Mouse (Mus musculus) cortical plate, adult 2 months (tissue): ENCODE results near the gene Pip5kl1.

ENCODE experiments used
- CTCF ChIP-seq: fragments of 200-500 bp; IDR thresholded peaks from 2 replicates; pipeline ENCODE4 v1.5.1; 2011; ENCODE audit warnings: mild to moderate bottlenecking, control low read depth, low read length; ENCODE audit not compliant: insufficient read depth; ENCODE audit errors: extremely low read depth
- POLR2A ChIP-seq: fragments of 200-500 bp; IDR thresholded peaks from 2 replicates; pipeline ENCODE4 v1.6.1; 2011; ENCODE audit warnings: mild to moderate bottlenecking, low read length, control low read depth; ENCODE audit not compliant: insufficient read depth; ENCODE audit errors: extremely low read depth

DNA sequence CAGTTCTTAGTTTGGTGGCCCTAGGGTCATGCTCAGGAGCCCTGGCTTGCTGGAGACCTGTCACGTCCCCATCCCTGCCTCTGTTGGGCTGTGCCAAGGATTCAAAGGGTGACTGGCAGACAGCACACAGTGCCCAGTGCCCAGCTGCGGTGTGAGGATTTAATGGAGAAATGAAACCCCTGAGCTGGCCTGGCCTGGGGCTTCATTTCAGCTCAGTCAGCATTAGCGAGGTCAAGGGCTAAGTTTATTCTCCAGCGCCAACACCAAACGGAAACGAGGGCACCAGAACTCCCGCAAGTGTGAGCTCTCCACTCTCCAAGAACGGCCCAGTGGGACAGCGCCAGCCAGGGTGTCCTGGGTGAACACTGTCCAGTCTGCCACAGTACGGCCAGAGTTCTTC lies 15.6 kb downstream of the Pip5kl1 start:
- no peak for TF ChIP-seq CTCF
- no peak for TF ChIP-seq POLR2A
